Mouse (Mus musculus) fat pad, adult 2 months (tissue): ENCODE results near the gene Rpl37.

Experiments
- DNase-seq: peaks from one replicate; pipeline ENCODE4 v3.0.0-alpha.2; 2011; ENCODE audit warnings: low read depth, low spot score; ENCODE audit errors: extremely low read depth

Gene Rpl37

GRCm38 (mm10) chr15:5116270-5117030, at the start of gene Rpl37:
Gene Rpl37, plus strand, starts transcription at chr15:5116645.
- peak; percentile 68 for DNase-seq

GRCm38 (mm10) chr15:5068801-5069518, 47.5 kb upstream of the Rpl37 start:
- no peak for DNase-seq

GRCm38 (mm10) chr15:5081235-5081634, 35.2 kb upstream of the Rpl37 start:
- DNase-seq = no peak

GRCm38 (mm10) chr15:5086162-5086561, 30.3 kb upstream of the Rpl37 start:
- DNase-seq = no peak

GRCm38 (mm10) chr15:5088850-5089608, 27.4 kb upstream of the Rpl37 start:
- peak; percentile 40 for DNase-seq

GRCm38 (mm10) chr15:5090131-5090530, 26.3 kb upstream of the Rpl37 start:
- no peak for DNase-seq

GRCm38 (mm10) chr15:5095534-5096301, 20.7 kb upstream of the Rpl37 start:
- DNase-seq = no peak

- no peak for DNase-seq
Measured at GRCm38 (mm10) chr15:5097376-5097775, 19.1 kb upstream of the Rpl37 start.

GRCm38 (mm10) chr15:5102312-5102711, 14.1 kb upstream of the Rpl37 start:
- DNase-seq = no peak

GRCm38 (mm10) chr15:5105891-5106290, 10.6 kb upstream of the Rpl37 start:
- no peak for DNase-seq

GRCm38 (mm10) chr15:5106293-5106692, 10.2 kb upstream of the Rpl37 start:
- no peak for DNase-seq

GRCm38 (mm10) chr15:5107686-5108654, 8.5 kb upstream of the Rpl37 start, which contains the start of gene Card6:
Gene Card6, minus strand, starts transcription at chr15:5108539.
- DNase-seq = no peak

GRCm38 (mm10) chr15:5108655-5109040, 7.8 kb upstream of the Rpl37 start:
- DNase-seq = no peak

- DNase-seq = no peak
Measured at GRCm38 (mm10) chr15:5112651-5113050, 3.8 kb upstream of the Rpl37 start.

GRCm38 (mm10) chr15:5115173-5115572, 1.3 kb upstream of the Rpl37 start:
- DNase-seq = no peak

- DNase-seq = no peak
Measured at GRCm38 (mm10) chr15:5117031-5117601, 671 bp downstream of the Rpl37 start.

- DNase-seq = no peak
Measured at GRCm38 (mm10) chr15:5118626-5119025, 2.2 kb downstream of the Rpl37 start.

GRCm38 (mm10) chr15:5119192-5119591, 2.7 kb downstream of the Rpl37 start:
- no peak for DNase-seq

GRCm38 (mm10) chr15:5119707-5120106, 3.3 kb downstream of the Rpl37 start:
- DNase-seq = no peak
